Mouse (Mus musculus) intestine, embryonic 14.5 days (tissue): Measurements from ENCODE around the gene Pbld2. TPM values are rescaled to one million over a fixed set of nuclear protein-coding genes. Genes with fewer than 3 reads are reported as not detected.

ENCODE experiments used
- polyA plus RNA-seq: library from polyadenylated mRNA; unstranded; fragments of >200 nt; fragmentation: Nextera tagmentation; extraction: Ambion mirVana; gene quantifications from 2 replicates; pipeline ENCODE4 v1.2.1, GENCODE M21; 2014

Gene Pbld2
- polyA plus RNA-seq, 1 experiment from 2014 or later, result 2.5 TPM

Other genes with a start within 250 kb of the Pbld2 start
- 122 and 136 TPM in 2 replicates for gene Ccar1, start 232.0 kb upstream of the Pbld2 start, polyA plus RNA-seq
- gene Tet1, start 115.3 kb upstream of the Pbld2 start, polyA plus RNA-seq, result 30.5 and 30.8 TPM in 2 replicates
- 12.7 and 14.5 TPM in 2 replicates for gene Slc25a16, start 103.7 kb upstream of the Pbld2 start, polyA plus RNA-seq
- gene Dna2, start 77.3 kb upstream of the Pbld2 start, polyA plus RNA-seq, result 19.6 and 21.7 TPM in 2 replicates
- 20.0 and 22.8 TPM in 2 replicates for gene Rufy2, start 44.1 kb upstream of the Pbld2 start, polyA plus RNA-seq
- gene Hnrnph3, start 98 bp upstream of the Pbld2 start, polyA plus RNA-seq, result 55.8 and 60.5 TPM in 2 replicates
- 0.95 and 1.8 TPM in 2 replicates for gene Pbld1, start 35.8 kb downstream of the Pbld2 start, polyA plus RNA-seq
- gene Atoh7, start 75.3 kb downstream of the Pbld2 start, polyA plus RNA-seq, result 0.11 TPM in 1 of 2 replicates, not detected in the other
- not detected in 2 replicates for gene Mypn, start 179.6 kb downstream of the Pbld2 start, polyA plus RNA-seq
- 39.8 and 46.2 TPM in 2 replicates for gene Herc4, start 219.5 kb downstream of the Pbld2 start, polyA plus RNA-seq